Mouse (Mus musculus) right cerebral cortex, postnatal 10 days (tissue): ENCODE measurements at regions not wholly inside any gene's neighbourhood (a gene's known extent, or its start where the extent isn't known, plus 50 kb on each side); places are given as distances from the start of the nearest gene placed in this dataset.

Experiments used
- DNase-seq, 2 experiments: peaks; one replicate each; pipeline ENCODE4 v3.0.0; 2021; ENCODE audit warnings: low spot score in 2 of 2

GRCm38 (mm10) chr14:42055451-42055850 lies 61.7 kb downstream of the Gm7951 start:
- DNase-seq = peak in 1 of 2 experiments; percentile 12
